Mouse (Mus musculus) T-helper 2 cell (primary cell): ENCODE data around the gene Vps16.

Experiments
- in situ Hi-C: fragments of 300-600 bp; cut with MboI, MseI; formaldehyde crosslinking; loops from one replicate; pipeline ENCODE4 v1.15.1; 2025; ENCODE audit warnings: high pct_unique_total_duplicates

Vps16 gene

GRCm38 (mm10) chr2:130421781-130422620, 2.1 kb upstream of the Vps16 start:
- in situ Hi-C loops: no loop called here

GRCm38 (mm10) chr2:130423397-130424125, 578 bp upstream of the Vps16 start:
- in situ Hi-C loops: no loop called here

- in situ Hi-C loops: no loop called here
Measured at GRCm38 (mm10) chr2:130425112-130425511, 973 bp downstream of the Vps16 start.

GRCm38 (mm10) chr2:130429851-130430250, 5.7 kb downstream of the Vps16 start:
- in situ Hi-C loops: no loop called here

GRCm38 (mm10) chr2:130430484-130430883, 6.3 kb downstream of the Vps16 start:
- in situ Hi-C loops: no loop called here

GRCm38 (mm10) chr2:130432157-130432556, 8.0 kb downstream of the Vps16 start:
- in situ Hi-C loops: no loop called here

GRCm38 (mm10) chr2:130433152-130433551, 9.0 kb downstream of the Vps16 start:
- in situ Hi-C loops: no loop called here

- in situ Hi-C loops: no loop called here
Measured at GRCm38 (mm10) chr2:130436769-130437168, 12.6 kb downstream of the Vps16 start.

- in situ Hi-C loops: no loop called here
Measured at GRCm38 (mm10) chr2:130438861-130439260, 14.7 kb downstream of the Vps16 start.

GRCm38 (mm10) chr2:130439840-130440480, 15.8 kb downstream of the Vps16 start:
- in situ Hi-C loops: no loop called here

GRCm38 (mm10) chr2:130442162-130442561, 18.0 kb downstream of the Vps16 start:
- in situ Hi-C loops: no loop called here

- in situ Hi-C loops: no loop called here
Measured at GRCm38 (mm10) chr2:130448449-130448848, 24.3 kb downstream of the Vps16 start.

- in situ Hi-C loops: no loop called here
Measured at GRCm38 (mm10) chr2:130449021-130449793, 25.1 kb downstream of the Vps16 start.

GRCm38 (mm10) chr2:130449794-130450433, 25.8 kb downstream of the Vps16 start, which contains the start of gene Ptpra:
TSS of gene Ptpra (plus strand) at chr2:130450278.
- in situ Hi-C loops: loop anchor here (5.0 kb wide), 1 partner anchor 107 kb away; no protein-coding TSS in a partner anchor

- in situ Hi-C loops: loop anchor here (5.0 kb wide), 1 partner anchor 107 kb away; no protein-coding TSS in a partner anchor
Measured at GRCm38 (mm10) chr2:130450434-130450796, 26.3 kb downstream of the Vps16 start.

- in situ Hi-C loops: loop anchor here (5.0 kb wide), 1 partner anchor 106 kb away; no protein-coding TSS in a partner anchor
Measured at GRCm38 (mm10) chr2:130451086-130451726, 27.1 kb downstream of the Vps16 start.

GRCm38 (mm10) chr2:130451727-130452090, 27.6 kb downstream of the Vps16 start:
- in situ Hi-C loops: loop anchor here (5.0 kb wide), 1 partner anchor 106 kb away; no protein-coding TSS in a partner anchor

GRCm38 (mm10) chr2:130452266-130452665, 28.1 kb downstream of the Vps16 start:
- in situ Hi-C loops: loop anchor here (5.0 kb wide), 1 partner anchor 105 kb away; no protein-coding TSS in a partner anchor

GRCm38 (mm10) chr2:130453421-130453820, 29.3 kb downstream of the Vps16 start:
- in situ Hi-C loops: loop anchor here (5.0 kb wide), 1 partner anchor 104 kb away; no protein-coding TSS in a partner anchor
